Mouse (Mus musculus): ENCODE data around the gene Cntnap2.

The Cntnap2 gene

GRCm38 (mm10) chr6:46696187-46696586, 1637.0 kb downstream of the Cntnap2 start:
- no peak for DNase-seq (ENCODE audit: low read depth, low spot score)

GRCm38 (mm10) chr6:46699343-46699742, 1640.2 kb downstream of the Cntnap2 start:
- no peak for DNase-seq (ENCODE audit: low read depth, low spot score)

GRCm38 (mm10) chr6:46704293-46705170, 1645.4 kb downstream of the Cntnap2 start:
- no peak for DNase-seq (ENCODE audit: low read depth, low spot score)

GRCm38 (mm10) chr6:46705926-46706325, 1646.8 kb downstream of the Cntnap2 start:
- DNase-seq (ENCODE audit: low read depth, low spot score), result no peak

- DNase-seq (ENCODE audit: low read depth, low spot score), result no peak
Observed at GRCm38 (mm10) chr6:46716576-46716975, 1657.4 kb downstream of the Cntnap2 start.

GRCm38 (mm10) chr6:46733794-46734193, 1674.6 kb downstream of the Cntnap2 start:
- no peak for DNase-seq (ENCODE audit: low read depth, low spot score)

- no peak for DNase-seq (ENCODE audit: low read depth, low spot score)
Observed at GRCm38 (mm10) chr6:46748448-46748847, 1689.3 kb downstream of the Cntnap2 start.

- no peak for DNase-seq (ENCODE audit: low read depth, low spot score)
Observed at GRCm38 (mm10) chr6:46763481-46763880, 1704.3 kb downstream of the Cntnap2 start.

- no peak for DNase-seq (ENCODE audit: low read depth, low spot score)
Observed at GRCm38 (mm10) chr6:46774529-46774928, 1715.4 kb downstream of the Cntnap2 start.

GRCm38 (mm10) chr6:46802264-46803110, 1743.3 kb downstream of the Cntnap2 start:
- DNase-seq (ENCODE audit: low read depth, low spot score), result no peak

- no peak for DNase-seq (ENCODE audit: low read depth, low spot score)
Observed at GRCm38 (mm10) chr6:46856635-46857034, 1797.5 kb downstream of the Cntnap2 start.

- DNase-seq (ENCODE audit: low read depth, low spot score), result no peak
Observed at GRCm38 (mm10) chr6:46861076-46861475, 1801.9 kb downstream of the Cntnap2 start.

- no peak for DNase-seq (ENCODE audit: low read depth, low spot score)
Observed at GRCm38 (mm10) chr6:46866317-46866716, 1807.2 kb downstream of the Cntnap2 start.

GRCm38 (mm10) chr6:46886230-46886629, 1827.1 kb downstream of the Cntnap2 start:
- DNase-seq (ENCODE audit: low read depth, low spot score), result no peak

- DNase-seq (ENCODE audit: low read depth, low spot score), result no peak
Observed at GRCm38 (mm10) chr6:46909167-46909566, 1850.0 kb downstream of the Cntnap2 start.

GRCm38 (mm10) chr6:46918701-46919274, 1859.6 kb downstream of the Cntnap2 start:
- no peak for DNase-seq (ENCODE audit: low read depth, low spot score)

- no peak for DNase-seq (ENCODE audit: low read depth, low spot score)
Observed at GRCm38 (mm10) chr6:46919973-46920372, 1860.8 kb downstream of the Cntnap2 start.

GRCm38 (mm10) chr6:46924709-46925108, 1865.6 kb downstream of the Cntnap2 start:
- DNase-seq (ENCODE audit: low read depth, low spot score), result peak; percentile 9

- no peak for DNase-seq (ENCODE audit: low read depth, low spot score)
Observed at GRCm38 (mm10) chr6:46945703-46946102, 1886.5 kb downstream of the Cntnap2 start.

- peak; percentile 79 for DNase-seq (ENCODE audit: low read depth, low spot score)
Observed at GRCm38 (mm10) chr6:46961022-46961686, 1902.0 kb downstream of the Cntnap2 start.

GRCm38 (mm10) chr6:46963261-46963660, 1904.1 kb downstream of the Cntnap2 start:
- no peak for DNase-seq (ENCODE audit: low read depth, low spot score)

GRCm38 (mm10) chr6:46963693-46964092, 1904.5 kb downstream of the Cntnap2 start:
- DNase-seq (ENCODE audit: low read depth, low spot score), result no peak

Measured in embryo, embryonic 11.5 days (tissue).